Mouse (Mus musculus) c-Kit-positive CD71-negative TER-119-negative erythroid progenitor cells, embryonic 14.5 days (primary cell): Measurements from ENCODE around the gene Npm3.
A peak's percentile ranks its signal among the peaks of the same experiment; 100 is the strongest.

Source experiments
- DNase-seq: peaks from one replicate; pipeline ENCODE4 v3.0.0-alpha.2; 2013; ENCODE audit warnings: low read depth

The Npm3 gene

DNA sequence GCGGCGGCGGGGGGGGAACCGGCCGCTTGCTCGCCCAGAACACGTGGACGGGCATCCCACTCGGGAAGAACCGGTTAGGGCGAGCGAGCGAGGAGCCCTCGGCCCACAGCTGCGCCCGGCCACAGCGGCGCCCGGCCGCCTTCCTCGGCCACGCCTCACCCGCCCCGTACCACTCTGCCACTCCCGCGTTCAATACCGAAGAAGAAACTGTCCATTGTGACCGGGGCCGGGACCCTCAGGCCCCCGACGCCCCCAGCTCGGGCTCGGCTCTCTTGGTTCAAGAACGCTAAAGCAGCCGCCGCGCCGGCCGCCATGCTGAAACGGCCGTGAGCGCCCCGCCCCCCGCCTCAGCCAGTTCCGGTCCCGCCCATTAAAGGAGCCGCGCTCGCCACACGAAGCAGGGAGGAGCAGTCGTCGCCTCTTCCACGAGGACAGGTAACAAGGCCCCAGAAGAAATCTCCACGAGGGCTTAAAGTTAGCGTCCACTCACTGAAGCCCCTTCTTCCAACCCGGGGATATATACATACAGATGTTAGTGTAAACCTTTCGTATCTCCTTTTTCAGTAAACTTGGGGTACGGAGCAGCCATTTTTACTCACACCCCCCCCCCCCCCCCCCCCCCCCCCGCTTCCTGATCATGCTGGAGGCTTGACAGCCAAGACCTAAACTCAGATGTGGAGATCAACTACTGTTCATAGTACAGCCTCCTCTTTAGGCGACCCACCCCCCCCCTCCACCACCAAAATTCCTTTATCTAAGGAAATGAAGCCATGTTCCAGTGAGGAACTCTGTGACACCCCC lies at the start of gene Npm3:
Gene Npm3 (minus strand): TSS at position 349 of the 801 bp plus-strand sequence.
- DNase-seq, result peak; percentile 81

DNA sequence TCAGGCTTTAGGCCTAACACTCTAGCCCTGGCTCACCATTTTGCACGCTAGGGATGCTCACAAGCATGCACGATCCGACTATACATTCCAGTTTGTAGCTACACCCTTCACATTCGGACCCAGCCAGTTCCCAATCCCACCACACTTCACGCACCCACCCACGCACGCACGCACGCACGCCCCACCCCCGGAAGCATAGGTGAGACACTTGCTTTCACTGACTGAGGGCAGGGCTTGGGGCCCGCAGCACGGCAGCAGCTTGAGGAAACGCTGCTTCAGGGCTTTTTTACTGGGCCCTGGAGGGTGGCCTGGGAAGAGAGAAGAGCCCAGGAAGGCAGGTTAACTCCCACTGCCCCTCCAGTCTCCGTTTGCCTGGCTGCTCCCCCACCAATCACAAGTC lies 47.5 kb upstream of the Npm3 start:
- DNase-seq, result no peak

DNA sequence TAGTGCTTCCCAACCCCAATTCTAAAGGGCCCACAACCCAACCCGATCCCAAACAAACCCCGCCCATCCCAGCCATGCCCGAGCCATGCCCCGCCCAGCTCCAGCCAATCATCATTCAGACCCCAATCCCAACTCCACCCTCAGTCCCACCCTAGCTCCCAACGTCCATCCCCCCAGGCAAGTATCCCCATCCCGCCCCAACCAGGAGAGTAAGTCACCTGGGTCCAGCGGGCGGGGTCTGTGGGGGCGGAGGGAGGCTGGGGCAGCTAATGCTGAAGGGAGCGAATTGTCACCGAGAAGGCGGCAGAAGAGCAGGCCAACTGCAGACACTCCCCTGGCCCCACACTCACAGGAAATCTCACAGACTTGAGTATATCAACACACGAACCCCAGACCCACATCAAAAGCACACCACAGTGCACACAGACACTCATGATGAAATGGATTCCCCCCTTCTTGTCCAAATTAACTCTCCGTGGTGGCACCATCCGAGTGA lies 46.7 kb upstream of the Npm3 start:
- DNase-seq, result no peak

DNA sequence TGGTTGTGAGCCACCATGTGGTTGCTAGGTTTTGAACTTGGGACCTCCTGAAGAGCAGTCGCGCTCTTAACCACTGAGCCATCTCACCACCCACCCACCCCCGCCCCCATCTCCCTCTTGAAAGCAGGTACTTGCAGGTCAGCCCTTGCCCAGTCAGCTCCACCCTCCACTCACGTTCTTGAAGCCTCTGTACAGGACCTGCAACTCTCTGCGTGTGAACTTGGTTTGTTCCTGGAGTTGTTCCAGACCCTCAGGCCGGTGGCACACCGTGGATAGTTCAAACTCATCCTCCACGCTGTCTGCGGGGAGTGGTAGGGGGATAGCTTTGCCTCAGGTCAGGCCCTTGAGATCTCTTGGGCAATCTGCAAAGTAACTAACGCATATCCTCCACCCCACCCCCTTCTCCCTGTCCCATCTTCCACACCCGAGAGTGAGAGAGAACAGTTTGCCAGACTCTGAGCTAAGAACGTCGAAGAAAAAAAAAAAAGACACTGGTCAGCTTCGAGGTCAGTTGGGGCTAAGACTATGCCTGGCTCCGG lies 46.1 kb upstream of the Npm3 start:
- DNase-seq, result no peak

DNA sequence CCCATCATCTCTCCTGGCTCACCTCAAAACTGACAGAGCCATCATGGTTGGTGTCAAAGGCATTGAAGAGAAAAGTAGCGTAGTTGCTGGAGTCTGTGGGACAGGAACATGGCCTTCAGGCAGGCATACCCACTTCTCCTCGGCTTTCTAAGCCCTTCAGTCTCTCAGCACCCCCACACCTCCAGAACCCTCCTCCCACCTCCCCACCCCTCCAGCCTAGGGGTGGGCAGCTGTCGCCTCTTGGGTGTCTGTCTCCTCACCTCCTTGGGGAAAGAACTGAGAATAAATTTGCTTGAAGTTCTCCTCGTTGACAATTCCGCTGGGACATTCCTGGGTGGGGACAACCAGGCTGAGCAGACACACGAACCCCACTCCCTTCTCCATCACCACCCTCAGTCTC lies 45.3 kb upstream of the Npm3 start:
- DNase-seq, result no peak

DNA sequence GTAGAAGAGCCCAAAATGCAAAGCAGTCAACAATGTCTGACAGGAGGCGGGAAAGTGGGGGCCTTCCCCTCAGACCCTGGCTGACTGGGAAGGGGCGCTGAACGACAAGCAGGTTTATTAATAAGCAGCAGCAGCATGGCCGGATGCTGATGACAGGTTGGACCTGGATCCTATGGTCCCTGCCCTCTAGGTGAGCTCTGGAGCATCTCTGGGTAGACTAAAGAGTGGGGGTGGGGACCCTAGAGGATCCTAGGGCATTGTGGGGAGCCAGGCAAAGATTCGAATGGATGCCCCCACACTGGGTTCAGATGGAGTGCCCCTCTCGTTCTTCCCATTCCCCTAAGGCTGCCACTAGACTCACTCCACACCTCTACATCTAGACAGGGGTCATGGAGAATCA lies 43.0 kb upstream of the Npm3 start:
- no peak for DNase-seq

DNA sequence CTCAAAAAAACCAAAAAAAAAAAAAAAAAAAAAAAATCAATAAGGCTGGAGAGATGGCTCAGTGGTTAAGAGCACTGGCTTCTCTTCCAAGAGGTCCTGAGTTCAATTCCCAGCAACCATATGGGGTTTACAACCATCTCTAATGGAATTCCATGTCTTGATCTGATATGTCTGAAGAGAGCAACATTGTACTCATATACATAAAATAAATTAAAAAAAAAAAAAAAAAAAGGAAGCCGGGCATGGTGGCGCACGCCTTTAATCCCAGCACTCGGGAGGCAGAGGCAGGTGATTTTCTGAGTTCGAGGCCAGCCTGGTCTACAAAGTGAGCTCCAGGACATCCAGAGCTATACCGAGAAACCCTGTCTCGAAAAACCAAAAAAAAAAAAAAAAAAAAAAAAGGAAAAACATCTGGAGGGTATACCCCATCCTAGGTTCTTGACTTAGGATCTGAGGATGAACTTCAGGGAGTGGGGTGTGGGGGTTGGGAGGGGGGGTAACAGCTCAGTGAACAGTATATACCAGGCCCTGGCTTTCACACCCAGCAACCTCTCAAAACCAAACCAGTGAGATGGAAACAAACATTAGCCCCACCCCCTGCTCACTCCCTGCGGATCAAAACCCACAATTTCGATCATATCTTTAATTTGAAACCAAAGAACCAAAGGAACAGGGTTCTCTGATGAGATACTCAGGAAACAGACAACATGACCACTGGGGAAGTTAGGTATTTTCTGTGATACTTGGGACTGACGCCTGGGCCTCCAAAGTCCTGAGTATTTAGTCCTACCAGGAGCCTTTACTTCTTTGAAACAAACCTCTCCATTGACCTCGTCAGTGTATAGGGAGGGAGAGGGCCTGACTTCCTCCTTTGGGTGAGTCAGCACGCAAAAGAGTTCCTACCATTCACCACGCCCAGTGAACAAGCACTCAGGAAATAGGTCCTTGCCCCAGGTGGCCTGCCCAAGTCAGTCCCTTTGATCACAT lies 40.8 kb upstream of the Npm3 start:
- peak; percentile 50 for DNase-seq

DNA sequence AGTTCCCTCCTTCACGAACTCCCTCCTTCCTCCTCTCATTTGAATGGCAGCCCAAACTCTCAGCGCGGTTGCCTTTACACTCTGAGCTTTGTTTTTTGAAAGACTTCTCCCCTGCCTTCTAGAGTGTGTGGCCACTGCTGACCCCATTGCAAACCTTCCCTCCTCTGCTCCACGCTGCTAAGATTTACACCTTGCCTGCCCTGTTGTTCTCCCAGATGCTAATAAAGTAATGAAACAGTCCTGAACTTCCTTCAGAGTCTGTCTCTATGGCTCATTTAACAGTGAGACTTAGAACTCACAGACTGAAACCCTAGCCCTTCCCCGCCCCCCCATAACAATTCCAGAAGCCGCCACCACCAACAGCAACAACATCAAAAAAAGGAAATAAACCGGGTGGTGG lies 40.0 kb upstream of the Npm3 start:
- no peak for DNase-seq

DNA sequence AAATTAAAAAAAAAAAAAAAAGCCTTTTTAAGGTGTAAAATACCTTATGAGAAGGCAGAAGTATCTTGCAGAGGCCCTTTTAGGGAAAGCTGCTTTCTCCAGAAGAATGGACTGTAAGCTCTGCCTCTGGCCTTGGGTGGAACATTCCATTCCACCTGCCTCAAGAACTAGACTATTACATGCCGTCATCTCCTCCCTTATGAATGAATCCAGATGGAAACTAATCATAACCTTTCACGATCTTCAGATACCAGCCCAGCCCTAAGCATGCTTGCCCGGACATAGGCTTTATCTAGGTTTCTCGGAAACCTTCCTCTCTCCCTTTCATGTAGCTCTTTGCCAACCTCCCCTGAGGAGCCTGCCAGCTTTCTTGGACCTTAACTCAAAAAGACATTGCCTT lies 38.9 kb upstream of the Npm3 start:
- no peak for DNase-seq

DNA sequence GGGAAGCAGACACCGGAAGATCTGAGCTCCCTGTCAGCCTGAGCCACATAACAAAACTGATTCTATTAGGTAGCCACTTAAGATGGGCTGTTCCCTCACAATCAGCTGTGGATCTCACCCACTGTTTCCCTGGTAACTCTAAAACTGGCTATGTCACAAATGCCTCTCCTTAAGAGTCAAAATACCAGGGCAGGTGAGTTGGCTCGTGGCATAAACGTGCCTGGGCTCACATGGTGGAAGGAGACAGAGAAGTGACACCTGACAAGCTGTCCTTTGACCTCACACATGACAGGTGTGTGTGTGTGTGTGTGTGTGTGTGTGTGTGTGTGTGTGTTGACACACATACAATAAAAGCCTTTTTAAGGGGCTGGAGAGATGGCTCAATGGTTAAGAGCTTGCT lies 38.1 kb upstream of the Npm3 start:
- no peak for DNase-seq

DNA sequence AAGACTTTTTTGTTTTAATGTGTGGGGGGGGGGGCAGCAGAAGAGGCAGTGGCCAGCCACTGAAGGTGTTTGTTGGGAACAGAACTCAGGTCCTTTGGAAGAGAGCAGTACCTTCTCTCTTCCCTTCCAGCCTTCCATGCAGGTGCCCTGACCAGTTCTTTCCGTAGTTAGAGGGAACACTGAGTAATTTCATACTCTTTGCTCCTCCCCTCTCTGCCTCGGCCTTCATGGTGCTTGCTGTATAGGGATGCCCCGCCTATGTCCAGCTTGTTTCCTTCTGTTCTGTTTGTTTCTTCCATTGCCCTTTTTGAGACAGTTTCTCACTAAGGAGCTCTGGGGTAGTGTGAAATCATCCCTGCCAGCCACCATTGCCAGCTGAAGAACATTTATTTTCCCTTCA lies 36.1 kb upstream of the Npm3 start:
- no peak for DNase-seq

DNA sequence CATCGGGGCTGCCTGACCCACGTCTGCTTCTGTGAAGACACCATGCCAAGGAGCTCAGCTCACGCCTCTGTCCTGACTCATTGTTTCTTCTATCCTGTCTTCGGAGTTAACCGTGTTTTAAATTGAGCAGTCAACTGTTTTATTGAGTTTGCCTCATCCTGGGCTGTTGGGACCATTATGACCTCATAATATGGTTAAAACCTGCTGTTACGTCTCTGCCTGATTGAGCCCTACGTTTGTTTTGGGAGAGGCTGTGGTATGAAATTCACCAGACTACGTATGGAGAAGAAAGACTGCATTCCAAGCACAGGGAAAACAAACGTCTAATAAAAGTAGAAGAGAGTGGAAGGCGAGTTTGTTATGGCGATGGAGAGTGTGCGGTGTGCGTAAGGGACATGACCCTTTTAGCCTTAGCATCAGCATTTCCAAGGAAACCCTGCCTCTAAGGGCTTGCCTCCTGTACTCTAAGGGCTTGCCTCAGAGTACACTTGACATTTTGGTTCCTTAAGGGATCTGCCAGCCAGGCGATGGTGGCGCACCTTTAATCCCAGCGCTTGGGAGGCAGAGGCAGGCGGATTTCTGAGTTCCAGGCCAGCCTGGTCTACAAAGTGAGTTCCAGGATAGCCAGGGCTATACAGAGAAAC lies 34.7 kb upstream of the Npm3 start:
- DNase-seq, result no peak

DNA sequence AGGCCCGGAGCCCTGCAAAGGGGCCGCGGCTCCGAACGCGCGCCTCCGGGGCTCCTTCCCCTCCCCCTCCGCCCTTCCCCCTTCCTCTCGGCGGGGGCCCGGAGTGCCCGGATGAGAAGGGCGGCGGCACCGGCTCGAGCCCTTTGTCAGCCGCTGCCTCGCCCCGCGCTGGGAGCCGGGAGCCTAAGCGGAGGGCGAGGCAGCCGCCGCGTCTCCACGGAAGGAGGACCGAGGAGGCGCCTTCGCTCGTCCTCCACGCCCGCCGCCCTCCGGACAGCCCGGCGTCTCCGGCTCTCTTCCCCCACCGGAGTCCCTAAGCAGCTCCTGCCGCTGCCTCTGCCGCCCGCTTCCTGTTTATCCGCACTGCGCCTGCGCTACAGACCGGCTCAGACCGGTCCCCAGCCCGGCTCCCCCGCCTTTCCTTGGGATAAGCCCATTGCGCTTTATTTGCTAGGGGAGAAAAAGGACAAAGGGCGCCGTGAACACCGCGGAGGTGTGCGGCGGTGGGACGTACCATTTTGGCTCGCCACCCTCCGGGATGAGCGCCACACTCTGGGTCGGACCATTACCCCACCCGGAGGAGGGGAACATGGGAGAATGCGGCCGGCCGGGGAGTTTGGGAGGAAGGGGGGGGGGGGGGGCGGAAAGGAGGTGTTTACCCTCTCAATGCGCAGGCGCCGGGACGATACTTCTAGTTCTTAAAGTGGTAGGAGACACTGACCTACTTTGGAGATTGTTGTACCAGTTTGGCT lies 34.0 kb upstream of the Npm3 start, which contains the start of gene Mgea5:
Gene Mgea5 (minus strand): TSS at position 657 of the 752 bp plus-strand sequence.
- peak; percentile 97 for DNase-seq

DNA sequence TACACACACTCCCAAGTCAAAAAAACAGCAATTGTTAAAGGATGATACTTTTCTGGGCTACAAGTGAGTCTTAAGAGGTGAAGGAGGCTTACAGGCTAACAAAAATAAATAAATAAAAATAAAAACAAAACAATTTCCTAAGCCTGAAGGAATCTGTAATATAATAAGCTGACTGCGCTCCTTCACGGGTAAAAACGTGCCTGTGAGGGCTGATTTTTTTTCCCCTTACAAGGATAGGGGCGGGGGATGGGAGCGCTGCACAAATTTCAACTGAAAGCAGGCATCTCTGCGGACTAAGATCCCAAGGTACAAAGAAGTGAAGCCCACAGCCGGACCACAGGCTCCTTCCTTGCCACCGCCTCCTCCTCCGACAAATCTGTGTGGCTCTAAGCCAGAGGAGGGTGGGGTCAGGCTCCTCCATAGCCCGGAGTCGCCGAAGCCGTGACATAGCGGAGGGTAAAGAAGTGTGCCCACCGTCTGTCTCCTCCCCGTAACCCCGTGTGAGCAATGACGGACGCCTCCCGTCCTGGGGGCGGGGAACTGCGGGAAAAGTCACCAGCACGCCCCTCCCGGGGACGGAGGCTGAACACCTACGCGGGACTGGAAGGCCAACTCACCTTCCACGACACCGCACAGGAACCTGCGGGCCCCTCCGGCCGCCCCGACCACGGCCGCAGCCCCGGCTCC lies 33.1 kb upstream of the Npm3 start:
- DNase-seq, result peak; percentile 68

DNA sequence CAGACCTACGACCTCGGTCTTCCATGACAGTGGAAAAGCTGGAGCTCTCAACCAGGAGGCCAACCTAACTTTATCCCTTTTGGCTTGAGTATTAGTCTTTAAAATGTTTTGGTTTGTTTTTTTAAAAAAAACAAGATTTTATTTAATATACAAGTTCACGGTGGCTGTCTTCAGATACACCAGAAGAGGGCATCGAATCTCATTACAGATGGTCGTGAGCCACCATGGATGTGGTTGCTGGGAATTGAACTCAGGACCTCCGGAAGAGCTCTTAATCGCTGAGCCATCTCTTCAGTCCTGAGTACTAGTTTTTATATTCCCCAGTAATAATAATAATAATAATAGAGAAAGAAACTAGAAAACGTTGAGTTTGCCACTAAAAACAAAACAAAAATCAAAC lies 32.3 kb upstream of the Npm3 start:
- DNase-seq, result no peak

DNA sequence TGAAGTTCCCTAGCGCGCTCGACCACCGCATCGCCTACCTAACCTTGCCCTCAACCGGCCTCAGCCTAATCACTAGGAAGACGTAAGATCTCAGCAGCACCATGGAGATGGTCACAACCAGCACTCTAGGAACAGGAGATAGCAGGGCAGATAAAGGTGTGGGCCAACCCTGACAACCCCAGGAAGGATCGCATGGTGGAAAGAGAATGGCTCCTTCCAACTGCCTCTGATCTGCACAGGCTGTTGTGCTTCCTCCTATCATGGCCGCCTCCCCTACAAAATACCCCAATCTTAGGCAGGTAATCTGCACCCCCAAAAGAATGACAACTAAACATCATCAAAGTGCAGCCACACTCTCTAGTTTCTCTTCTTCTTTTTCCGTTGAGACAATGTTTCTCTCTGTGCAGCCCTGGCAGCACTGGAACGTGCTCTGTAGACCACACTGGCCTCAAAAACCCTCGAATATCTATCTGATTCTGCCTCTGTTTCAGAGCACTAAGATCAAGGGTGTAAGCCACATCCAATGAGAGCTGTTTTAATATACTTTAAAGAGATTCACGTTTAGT lies 31.0 kb upstream of the Npm3 start:
- DNase-seq, result no peak

DNA sequence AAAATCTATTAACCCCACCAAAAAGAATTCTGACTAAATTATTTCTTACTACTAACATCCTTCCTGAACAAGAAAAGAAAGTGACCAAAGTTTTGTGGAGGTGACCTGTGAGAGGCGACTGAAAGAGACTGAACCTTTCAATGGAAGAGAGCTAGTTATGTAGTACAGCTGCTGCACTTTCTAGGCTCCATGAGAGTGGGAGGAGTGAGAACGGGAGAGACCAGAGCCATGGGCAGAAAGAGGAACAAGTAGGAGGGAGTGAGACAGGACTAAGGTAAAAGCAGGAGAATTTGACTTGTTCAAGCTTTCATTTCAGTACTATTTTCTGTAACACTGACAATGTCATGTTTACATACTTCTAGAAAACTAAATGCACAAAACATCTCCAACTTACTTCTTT lies 26.1 kb upstream of the Npm3 start:
- no peak for DNase-seq

DNA sequence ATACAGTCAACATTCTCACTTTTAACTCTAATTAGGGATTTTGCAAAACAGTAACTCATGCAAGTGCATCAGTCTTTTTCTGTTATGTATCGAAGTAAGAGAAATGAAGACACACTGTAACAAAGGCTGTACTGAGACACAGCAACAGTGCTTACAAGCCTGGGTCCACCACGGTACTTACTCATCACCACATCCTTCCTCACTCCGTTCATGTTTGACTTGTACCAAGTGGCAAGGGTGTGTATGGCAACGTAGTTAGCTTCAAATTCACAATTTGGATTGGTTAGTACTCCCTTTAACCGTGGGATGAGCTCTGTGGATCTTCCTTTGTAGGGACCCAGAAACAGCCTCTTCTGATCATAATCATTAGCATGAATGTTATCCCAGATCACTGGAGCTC lies 22.1 kb upstream of the Npm3 start:
- DNase-seq, result no peak

DNA sequence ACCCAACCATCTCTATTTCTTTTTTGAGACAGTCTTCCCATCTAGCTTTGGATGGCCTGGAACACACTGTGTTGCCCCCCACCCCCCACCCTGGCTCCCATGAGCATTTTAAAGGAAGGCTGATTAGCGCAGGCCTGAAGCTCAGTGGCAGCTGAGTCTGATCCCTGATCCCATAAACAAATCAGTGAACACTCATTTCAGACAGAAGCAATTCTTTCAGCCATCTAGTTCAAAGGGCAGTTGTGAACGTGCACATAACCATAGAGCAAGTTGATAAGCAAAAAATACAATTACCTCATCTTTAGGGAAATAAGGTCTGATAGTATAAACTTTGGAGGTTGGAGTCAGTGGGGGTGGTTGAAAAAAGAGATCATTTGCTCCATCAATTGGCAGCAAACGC lies 11.4 kb upstream of the Npm3 start:
- DNase-seq, result no peak

DNA sequence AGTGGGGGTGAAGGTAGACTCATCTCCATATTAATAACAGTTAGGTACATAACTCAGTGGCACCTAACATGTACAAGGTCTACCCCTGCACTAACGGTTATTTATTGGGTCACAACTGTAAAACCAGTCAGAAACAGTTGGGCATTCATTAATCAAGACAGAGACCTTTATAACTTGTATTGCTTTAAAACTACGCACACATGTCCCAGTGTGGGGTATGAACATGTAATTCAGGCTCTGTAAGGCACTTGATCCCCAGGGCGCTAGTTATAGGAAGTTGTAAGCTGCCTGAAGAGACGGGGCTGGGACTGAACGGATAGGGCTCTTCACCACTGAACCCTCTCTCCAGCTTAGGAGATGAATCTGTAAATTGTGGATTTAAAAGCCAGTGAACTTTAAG lies 9.3 kb upstream of the Npm3 start:
- DNase-seq, result no peak
